Mouse (Mus musculus) thymus, postnatal 10 days (tissue): ENCODE measurements around the gene Timm8b.
"Not testable (repeated sequence)": the region's sequence is repeated elsewhere in the genome, so short reads cannot be mapped to it uniquely, and the experiment has no call there.

Experiments used
- DNase-seq, 2 experiments: peaks; one replicate each; pipeline ENCODE4 v3.0.0; 2021; ENCODE audit warnings: low spot score in 2 of 2

Gene Timm8b

DNA sequence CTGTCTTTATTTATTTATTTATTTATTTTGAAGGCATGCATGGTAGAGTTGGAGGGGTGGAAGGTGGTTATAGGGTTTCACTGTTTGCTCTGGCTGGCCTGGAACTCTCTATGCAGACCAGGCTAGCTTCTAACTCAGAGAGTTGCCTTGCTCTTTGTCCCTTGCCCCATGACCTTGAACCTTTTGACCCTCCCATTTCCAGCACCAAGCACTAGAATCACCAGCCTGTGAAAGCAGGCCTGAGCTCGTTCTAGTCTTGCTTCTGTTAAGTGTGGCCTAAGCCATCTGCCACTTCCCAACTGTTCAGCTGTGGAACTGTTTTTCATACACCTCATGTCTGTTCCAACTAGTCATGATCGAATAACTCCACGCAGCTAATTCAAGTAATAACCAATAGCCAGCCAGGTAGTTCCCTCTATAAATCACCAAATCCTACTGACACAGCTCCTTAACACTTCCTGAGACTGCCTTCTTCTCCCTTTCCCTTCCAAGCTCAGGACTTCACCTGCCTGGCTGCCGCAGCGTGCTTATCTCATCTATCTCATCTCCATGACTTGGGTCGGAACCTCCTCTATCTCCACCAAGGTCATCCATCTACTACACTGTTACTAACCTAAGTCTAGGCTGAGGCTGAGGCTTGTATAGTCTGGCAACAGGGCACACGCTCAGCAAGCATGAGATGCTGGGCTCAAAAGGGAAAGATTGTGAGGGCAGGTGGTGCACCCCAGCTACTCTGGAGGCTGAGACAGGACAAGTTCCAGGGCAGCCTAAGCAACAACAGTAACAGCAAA, 1.5 kb upstream of the Timm8b start:
- no peak for DNase-seq

DNA sequence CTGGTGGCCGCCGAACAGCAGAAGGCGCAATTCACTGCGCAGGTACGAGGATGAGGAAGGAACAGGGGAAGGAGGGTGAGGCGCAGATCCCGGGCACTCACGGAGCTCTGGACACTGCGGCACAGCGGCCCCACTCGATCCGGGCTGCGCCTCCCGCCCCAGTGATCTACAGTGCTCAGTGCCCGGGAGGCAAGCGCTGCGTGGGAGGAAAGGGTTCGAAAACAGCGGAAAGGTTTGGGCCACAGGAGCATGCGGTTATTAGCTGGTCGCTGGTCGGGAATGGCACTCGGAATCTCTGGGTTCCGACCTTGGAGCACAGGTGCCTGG, 251 bp downstream of the Timm8b start:
- DNase-seq: no peak

- no peak for DNase-seq
These were observed 628 bp downstream of the Timm8b start for GRCm38 (mm10) chr9:50604338-50604737.

DNA sequence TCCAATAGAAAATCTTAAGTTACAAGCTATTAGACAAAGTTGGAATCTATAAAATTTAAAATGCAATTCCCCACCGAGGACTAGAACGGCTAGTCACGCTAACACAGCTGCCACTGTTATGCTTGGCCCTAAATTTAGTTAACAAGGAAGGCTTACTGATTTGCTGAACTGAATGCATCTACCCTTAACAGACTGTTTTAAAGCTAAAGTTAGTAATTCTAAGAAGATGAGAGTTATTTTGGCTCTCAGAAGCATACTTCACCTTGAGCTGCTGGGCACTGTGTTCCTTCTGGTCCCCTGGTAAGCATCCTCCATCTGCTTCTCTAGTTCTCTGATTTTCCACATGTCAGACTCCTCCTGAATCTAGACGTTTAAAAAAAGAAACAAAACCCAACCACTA, 8.4 kb downstream of the Timm8b start:
- DNase-seq: no peak

DNA sequence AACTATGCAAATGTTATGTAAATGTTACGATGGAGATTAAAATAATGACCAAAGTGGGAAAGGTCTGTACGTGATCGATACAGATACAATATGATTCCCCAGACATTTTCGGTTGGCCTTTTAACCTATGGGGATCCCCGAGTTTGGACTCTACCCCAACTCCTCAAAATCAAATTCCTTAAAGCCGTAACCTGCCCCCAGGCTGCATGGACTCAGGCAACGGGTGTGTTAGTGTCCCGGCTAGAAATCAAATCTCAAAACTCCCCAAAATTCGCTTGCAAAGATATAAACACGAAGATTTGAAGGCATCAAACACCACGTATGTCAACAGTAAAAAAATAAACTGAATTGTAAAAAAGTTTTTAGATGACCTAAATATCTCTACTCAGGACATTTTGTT, 12.5 kb downstream of the Timm8b start:
- no peak for DNase-seq

GRCm38 (mm10) chr9:50616766-50617603, 13.3 kb downstream of the Timm8b start, which contains the start of the genes Pih1d2 and Nkapd1:
TSS of gene Pih1d2 (plus strand) at chr9:50617321.
TSS of gene Nkapd1 (minus strand) at chr9:50617464.
- DNase-seq: peak; percentile 78 to 86

- DNase-seq: no peak
These were observed 14.2 kb downstream of the Timm8b start for GRCm38 (mm10) chr9:50617794-50618330.

DNA sequence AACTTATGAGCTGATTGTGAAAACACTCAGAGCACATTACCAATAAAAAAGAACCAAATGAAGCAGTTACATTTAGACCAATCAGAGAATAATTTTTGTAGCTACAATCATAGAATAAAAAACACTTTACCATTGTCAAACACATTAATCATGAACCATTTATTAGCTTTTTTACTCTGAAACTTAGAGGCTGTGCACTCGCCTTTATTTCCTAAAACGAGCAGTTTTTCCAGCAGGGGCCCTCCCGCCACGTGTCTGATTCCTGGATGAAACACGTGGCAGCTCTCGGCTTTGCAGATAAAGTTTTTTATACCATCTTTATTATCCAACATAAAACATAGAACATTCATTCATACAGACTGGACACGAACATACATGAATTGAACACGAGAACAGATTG, 27.2 kb downstream of the Timm8b start:
- not testable (repeated sequence) for DNase-seq

GRCm38 (mm10) chr9:50632016-50632688, 28.4 kb downstream of the Timm8b start:
- no peak for DNase-seq

GRCm38 (mm10) chr9:50633059-50633458, 29.3 kb downstream of the Timm8b start:
- DNase-seq: no peak

DNA sequence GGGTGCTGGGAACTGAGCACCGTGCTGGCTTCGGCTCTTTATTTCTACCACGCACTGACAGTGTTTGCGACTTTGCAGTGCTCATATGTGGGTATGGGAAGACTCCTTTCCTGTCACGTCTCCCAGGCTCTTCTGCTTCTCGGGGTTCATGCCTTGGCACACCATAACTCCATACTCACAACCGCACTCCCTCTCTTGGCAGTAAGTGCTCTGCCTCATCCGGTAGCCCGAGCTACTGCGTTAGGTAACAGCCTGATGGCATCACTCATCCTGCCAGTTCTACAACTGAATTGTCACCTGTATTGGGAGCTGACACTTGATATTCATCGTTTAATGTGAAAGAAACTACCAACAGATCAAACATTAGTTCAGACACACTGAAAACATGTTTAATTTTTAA, 30.6 kb downstream of the Timm8b start:
- no peak for DNase-seq

DNA sequence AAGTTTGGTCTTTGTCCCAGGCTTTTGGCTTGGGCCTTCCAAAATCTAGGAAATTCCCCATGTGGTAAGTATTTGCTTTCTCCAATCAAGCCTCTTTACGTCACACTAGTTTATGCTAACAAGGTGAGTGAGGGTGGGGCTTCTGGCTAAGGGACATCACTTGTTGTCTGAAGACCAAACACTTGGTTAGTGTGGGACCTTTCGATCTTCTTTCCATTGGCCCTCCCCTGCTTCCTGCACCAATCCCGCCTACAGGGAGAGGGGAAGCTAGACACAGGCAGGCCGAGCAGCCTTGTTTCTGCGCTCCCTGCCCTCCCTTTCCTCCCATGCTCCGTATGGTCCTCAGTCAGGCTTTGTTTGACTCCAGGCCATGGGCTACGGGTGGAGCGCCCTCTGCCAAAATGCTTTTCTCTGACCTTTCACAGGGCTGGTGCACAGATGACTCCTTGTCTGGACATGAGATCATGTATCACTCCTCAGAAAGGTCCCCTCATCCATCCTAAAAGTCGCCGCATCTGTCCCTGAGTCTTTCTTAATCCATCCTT, 43.2 kb downstream of the Timm8b start:
- DNase-seq: no peak

GRCm38 (mm10) chr9:50650503-50650902, 46.8 kb downstream of the Timm8b start:
- no peak for DNase-seq
